ENCODE assay signal across 21 mouse cellular contexts in the genomic region with DNA sequence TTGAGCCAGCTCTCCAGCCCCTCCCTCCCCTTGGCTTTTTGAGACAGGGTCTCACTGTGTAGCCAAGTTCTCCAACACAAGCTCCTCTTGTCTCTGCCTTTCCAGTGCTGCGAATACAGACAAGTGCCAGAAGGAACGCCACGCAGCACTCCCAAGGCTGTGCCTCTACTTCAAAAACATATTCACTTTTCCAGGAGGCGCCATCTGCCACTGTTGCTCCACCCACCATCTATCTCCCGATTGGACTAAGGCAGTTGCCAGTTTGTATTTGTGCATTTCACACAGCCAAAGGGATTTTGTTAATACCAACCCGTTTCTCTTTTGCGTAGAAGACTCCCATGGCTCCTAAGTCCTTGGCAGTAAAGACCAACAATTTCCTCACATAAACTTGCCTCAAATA. TPM values are rescaled to one million over a fixed set of nuclear protein-coding genes. Genes with fewer than 3 reads are reported as not detected.
DNase-seq lines count a peak whose midpoint lies in the region; ATAC-seq and TF ChIP-seq lines count a peak whose summit lies in the region.
"Had no signal": no experiment of that assay in that cellular context is flagged by ENCODE, and none has a peak within 500 bp of the region (broad histone marks: within the 10 kb centered on the region; RNA-seq: fewer than 3 reads in every experiment).

No protein-coding gene starts in this region.

- H3K4me2 ChIP-seq in hindbrain, embryonic 11.5 days (replicated peaks; ENCODE audit: low read depth, low read length), result no peak overlapping the region
- H3K4me2 ChIP-seq: embryonic facial prominence, embryonic 13.5 days; liver, embryonic 15.5 days had no signal

- no peaks in the 10 kb centered on the region for H3K9me3 ChIP-seq in hindbrain, embryonic 11.5 days (ENCODE audit: control insufficient read depth, low read length)
- H3K9me3 ChIP-seq: embryonic facial prominence, embryonic 13.5 days; heart, embryonic 10.5 days; hindbrain, embryonic 10.5 days; liver, embryonic 15.5 days had no signal

- peak overlapping the region; percentile 77 for H3K27ac ChIP-seq in layer of hippocampus, adult 2 months
- no peak overlapping the region for H3K27ac ChIP-seq in hindbrain, embryonic 11.5 days (ENCODE audit: low read depth, low read length)
- H3K27ac ChIP-seq: embryonic facial prominence, embryonic 13.5 days; heart, embryonic 10.5 days; hindbrain, embryonic 10.5 days; left cerebral cortex, adult 2 months; liver, embryonic 15.5 days had no signal

- DNase-seq in frontal cortex, postnatal 14 days (ENCODE audit: low spot score in 2 of 2), result no peak
- peak; percentile 80 for DNase-seq in brain, adult 2 months (ENCODE audit: low read depth, low spot score)
- DNase-seq in layer of hippocampus, adult 2 months (ENCODE audit: low spot score in 2 of 2), result peak; percentile 63 to 87
- DNase-seq in left cerebral cortex, postnatal 25 days (ENCODE audit: low spot score in 2 of 2), result peak; percentile 45 to 88
- DNase-seq in hindbrain, embryonic 11.5 days (ENCODE audit: low spot score), result no peak
- DNase-seq in cerebellum, postnatal 36 days, result no peak
- no peak for DNase-seq in lung, adult 2 months
- DNase-seq: cerebellum, adult 9-11 months; kidney, adult 18-20 months; kidney, postnatal 10 days; midbrain, embryonic 14.5 days; thymus, postnatal 36 days had no signal

- peak; percentile 79 for ATAC-seq in frontal cortex, adult (ENCODE audit: low TSS enrichment)
- no peak for ATAC-seq in hindbrain, embryonic 11.5 days (ENCODE audit: low FRiP score)
- ATAC-seq: lung, postnatal 0 days had no signal

- TF ChIP-seq CTCF in layer of hippocampus, adult 2 months (conservative IDR thresholded peaks at IDR 0.05), result no peak
- TF ChIP-seq CTCF in lung, adult 2 months (IDR thresholded peaks at IDR 0.05; ENCODE audit: insufficient read depth, low read length), result no peak

- H3K27me3 ChIP-seq in hindbrain, embryonic 11.5 days (ENCODE audit: control insufficient read depth, insufficient read depth, low read length), result no peaks in the 10 kb centered on the region
- H3K27me3 ChIP-seq: CH12.LX had no signal

- 89% methylated on average over 7 of the region's 7 CpGs for WGBS in hindbrain, embryonic 11.5 days
- 92% methylated on average over 7 of the region's 7 CpGs for WGBS in lung, adult 2 months

- intact Hi-C loops in left cerebral cortex, postnatal 25 days (cut with DNase I), result no loop called here

- no peaks in the 10 kb centered on the region for H3K4me1 ChIP-seq in hindbrain, embryonic 11.5 days (replicated peaks; ENCODE audit: control insufficient read depth, insufficient read depth, low read length)
- H3K4me1 ChIP-seq in lung, adult 2 months (ENCODE audit: control insufficient read depth, insufficient read depth, low read length), result no peaks in the 10 kb centered on the region

- no peak overlapping the region for H3K4me3 ChIP-seq in layer of hippocampus, adult 2 months
- no peak overlapping the region for H3K4me3 ChIP-seq in hindbrain, embryonic 11.5 days (ENCODE audit: low read depth, low read length)
- no peak overlapping the region for H3K4me3 ChIP-seq in lung, adult 2 months (replicated peaks; ENCODE audit: extremely low read depth, low read depth, low read length)
- H3K4me3 ChIP-seq: embryonic facial prominence, embryonic 13.5 days; heart, embryonic 10.5 days; hindbrain, embryonic 10.5 days; left cerebral cortex, adult 2 months; liver, embryonic 15.5 days; myocyte had no signal

- no peak for TF ChIP-seq POLR2A in lung, adult 2 months (IDR thresholded peaks at IDR 0.05; ENCODE audit: borderline replicate concordance, extremely low read depth, low read depth, low read length)

- H3K9ac ChIP-seq in hindbrain, embryonic 11.5 days (ENCODE audit: low read depth, low read length), result no peak overlapping the region
- H3K9ac ChIP-seq: embryonic facial prominence, embryonic 13.5 days; liver, embryonic 15.5 days had no signal

- no peaks in the 10 kb centered on the region for H3K36me3 ChIP-seq in hindbrain, embryonic 11.5 days (ENCODE audit: control insufficient read depth, insufficient read depth, low read length)
- H3K36me3 ChIP-seq: embryonic facial prominence, embryonic 13.5 days; heart, embryonic 10.5 days; hindbrain, embryonic 10.5 days; liver, embryonic 15.5 days had no signal

RNA-seq across cellular contexts. Expression of a gene that starts 8.4 kb away (rescaled TPM):
- total RNA-seq in layer of hippocampus, adult 2 months (2021), result 10 to 100 TPM in 1 of 2 experiments, 1 to 10 TPM in 1; 9.8 to 11.3 TPM
- total RNA-seq in left cerebral cortex, postnatal 25 days (2021), result 1 to 10 TPM; 6.6 to 7.5 TPM
- polyA plus RNA-seq in hindbrain, embryonic 11.5 days (2014; fragmentation: Nextera tagmentation; extraction: Ambion mirVana), result 3.7 and 3.9 TPM in 2 replicates
- polyA plus RNA-seq in lung, adult 2 months (2012; rRNA removed), result 32.5 and 34.9 TPM in 2 replicates

RNA-seq across cellular contexts. Expression of a gene that starts 16.5 kb away (rescaled TPM):
- total RNA-seq in layer of hippocampus, adult 2 months (2021), result 100 to 1,000 TPM in 1 of 2 experiments, 10 to 100 TPM in 1; 95.4 to 112 TPM
- total RNA-seq in left cerebral cortex, postnatal 25 days (2021), result 10 to 100 TPM; 70.9 to 81.0 TPM
- 49.8 and 50.5 TPM in 2 replicates for polyA plus RNA-seq in hindbrain, embryonic 11.5 days (2014; fragmentation: Nextera tagmentation; extraction: Ambion mirVana)
- polyA plus RNA-seq in lung, adult 2 months (2012; rRNA removed), result 96.1 and 134 TPM in 2 replicates

RNA-seq across cellular contexts. Expression of a gene that starts 43.4 kb away (rescaled TPM):
- 10 to 100 TPM; 38.8 to 43.9 TPM for total RNA-seq in layer of hippocampus, adult 2 months (2021)
- total RNA-seq in left cerebral cortex, postnatal 25 days (2021), result 10 to 100 TPM; 43.7 to 47.1 TPM
- polyA plus RNA-seq in hindbrain, embryonic 11.5 days (2014; fragmentation: Nextera tagmentation; extraction: Ambion mirVana), result 161 and 173 TPM in 2 replicates
- polyA plus RNA-seq in lung, adult 2 months (2012; rRNA removed), result 99.2 and 132 TPM in 2 replicates

RNA-seq across cellular contexts. Expression of a gene that starts 43.7 kb away (rescaled TPM):
- total RNA-seq in layer of hippocampus, adult 2 months (2021), result under 1 TPM; 0.81 to 0.95 TPM
- 1 to 10 TPM in 1 of 2 experiments, under 1 TPM in 1; 0.27 to 1.1 TPM for total RNA-seq in left cerebral cortex, postnatal 25 days (2021)
- polyA plus RNA-seq in hindbrain, embryonic 11.5 days (2014; fragmentation: Nextera tagmentation; extraction: Ambion mirVana), result 0.22 and 0.38 TPM in 2 replicates
- polyA plus RNA-seq in lung, adult 2 months (2012; rRNA removed), result 4.3 and 5.0 TPM in 2 replicates

RNA-seq across cellular contexts. Expression of a gene that starts 44.0 kb away (rescaled TPM):
- total RNA-seq in layer of hippocampus, adult 2 months (2021), result 100 to 1,000 TPM; 136 to 151 TPM
- total RNA-seq in left cerebral cortex, postnatal 25 days (2021), result 100 to 1,000 TPM; 144 to 151 TPM
- polyA plus RNA-seq in hindbrain, embryonic 11.5 days (2014; fragmentation: Nextera tagmentation; extraction: Ambion mirVana), result 86.2 and 94.4 TPM in 2 replicates
- polyA plus RNA-seq in lung, adult 2 months (2012; rRNA removed), result 96.8 and 143 TPM in 2 replicates

Comparison
In these comparisons a context has a peak if more than half of its experiments do, and no peak if none do; other contexts are left out.
1. DNase-seq: peak in brain, adult 2 months (single experiment), layer of hippocampus, adult 2 months (2 of 2) and left cerebral cortex, postnatal 25 days (2 of 2); none in frontal cortex, postnatal 14 days (0 of 2), hindbrain, embryonic 11.5 days (single experiment), cerebellum, postnatal 36 days (0 of 2) and lung, adult 2 months (single experiment).